Mouse (Mus musculus) c-Kit-negative CD71-positive TER-119-positive erythroid progenitor cells, embryonic 14.5 days (primary cell): ENCODE measurements around the gene Nhs.

Experiments
- DNase-seq: peaks from one replicate; pipeline ENCODE4 v3.0.0-alpha.2; 2013; ENCODE audit warnings: low read depth, low spot score

The Nhs gene

DNA sequence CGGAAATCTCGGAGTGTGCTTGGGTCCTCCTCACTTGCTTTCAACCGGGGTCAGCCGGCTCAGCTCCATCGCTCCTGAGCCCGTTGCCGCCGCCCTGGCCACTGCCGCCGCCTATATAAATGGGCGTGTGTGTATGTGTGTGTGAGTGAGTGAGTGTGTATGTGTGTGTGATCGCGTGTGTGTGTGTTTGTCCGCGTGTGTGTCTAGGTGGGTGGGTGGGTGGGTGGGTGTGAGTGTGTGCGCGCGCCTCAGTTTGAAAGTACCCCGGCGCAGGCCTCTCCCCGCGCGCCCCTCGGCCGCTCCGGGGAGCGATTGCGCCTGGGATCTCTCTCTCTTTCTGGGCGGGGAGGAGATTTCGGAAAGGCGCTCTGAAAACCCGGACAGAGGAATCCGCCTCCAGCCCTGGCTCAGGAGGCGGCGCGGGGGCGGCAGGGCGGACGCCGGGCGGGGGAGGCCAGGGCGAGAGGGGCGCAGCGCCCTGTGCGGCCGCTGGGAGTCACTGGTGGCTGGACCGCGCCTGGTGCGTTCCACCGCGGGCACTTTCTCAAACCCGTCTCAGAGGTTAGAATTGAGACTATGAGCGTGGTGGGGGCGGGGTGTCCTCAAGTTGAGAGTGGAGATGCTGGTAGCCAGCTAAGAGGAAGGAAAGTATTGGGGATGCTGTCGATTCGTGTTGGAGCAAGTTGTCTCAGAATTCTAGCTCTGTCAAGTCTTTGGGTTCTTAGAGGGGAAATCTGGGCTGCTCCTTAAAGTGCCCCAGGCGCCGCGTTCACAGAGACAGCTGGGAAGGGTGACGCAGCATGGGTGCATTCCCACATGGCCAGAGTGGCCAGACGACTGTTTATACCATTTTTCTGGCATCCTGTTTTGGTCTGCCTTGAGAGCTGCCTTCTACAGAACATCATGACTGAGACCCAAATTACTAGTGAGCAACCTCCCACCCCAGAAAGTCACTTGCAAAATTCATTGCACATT is at the start of gene Nhs:
Gene Nhs (minus strand): TSS at position 94 of the 975 bp plus-strand sequence.
- DNase-seq, result no peak

DNA sequence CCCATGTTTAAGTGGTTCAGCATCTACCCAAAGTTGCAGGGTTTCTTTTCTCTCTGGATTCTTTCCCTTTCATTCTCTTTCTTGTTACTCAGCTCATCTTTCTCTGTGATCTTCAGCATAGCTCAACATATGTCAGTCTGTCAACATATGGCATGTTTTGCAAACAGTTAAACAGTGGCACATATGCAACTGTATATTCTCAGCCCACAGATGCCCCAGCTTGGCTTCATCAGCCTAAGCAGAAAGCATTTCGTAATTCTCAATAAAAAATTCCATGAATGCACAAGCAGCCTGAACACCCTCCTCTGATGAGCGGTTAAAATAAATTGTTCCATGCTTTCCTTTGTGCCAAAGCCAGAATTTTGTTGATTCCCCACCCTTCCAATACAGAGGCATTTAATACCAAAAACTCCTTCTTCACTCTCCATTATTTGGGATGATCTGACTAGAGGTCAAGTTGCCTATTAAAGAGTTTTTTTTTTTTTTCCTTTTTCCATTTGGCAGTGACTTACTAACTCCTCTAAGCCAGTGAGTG is 46.9 kb upstream of the Nhs start:
- no peak for DNase-seq

DNA sequence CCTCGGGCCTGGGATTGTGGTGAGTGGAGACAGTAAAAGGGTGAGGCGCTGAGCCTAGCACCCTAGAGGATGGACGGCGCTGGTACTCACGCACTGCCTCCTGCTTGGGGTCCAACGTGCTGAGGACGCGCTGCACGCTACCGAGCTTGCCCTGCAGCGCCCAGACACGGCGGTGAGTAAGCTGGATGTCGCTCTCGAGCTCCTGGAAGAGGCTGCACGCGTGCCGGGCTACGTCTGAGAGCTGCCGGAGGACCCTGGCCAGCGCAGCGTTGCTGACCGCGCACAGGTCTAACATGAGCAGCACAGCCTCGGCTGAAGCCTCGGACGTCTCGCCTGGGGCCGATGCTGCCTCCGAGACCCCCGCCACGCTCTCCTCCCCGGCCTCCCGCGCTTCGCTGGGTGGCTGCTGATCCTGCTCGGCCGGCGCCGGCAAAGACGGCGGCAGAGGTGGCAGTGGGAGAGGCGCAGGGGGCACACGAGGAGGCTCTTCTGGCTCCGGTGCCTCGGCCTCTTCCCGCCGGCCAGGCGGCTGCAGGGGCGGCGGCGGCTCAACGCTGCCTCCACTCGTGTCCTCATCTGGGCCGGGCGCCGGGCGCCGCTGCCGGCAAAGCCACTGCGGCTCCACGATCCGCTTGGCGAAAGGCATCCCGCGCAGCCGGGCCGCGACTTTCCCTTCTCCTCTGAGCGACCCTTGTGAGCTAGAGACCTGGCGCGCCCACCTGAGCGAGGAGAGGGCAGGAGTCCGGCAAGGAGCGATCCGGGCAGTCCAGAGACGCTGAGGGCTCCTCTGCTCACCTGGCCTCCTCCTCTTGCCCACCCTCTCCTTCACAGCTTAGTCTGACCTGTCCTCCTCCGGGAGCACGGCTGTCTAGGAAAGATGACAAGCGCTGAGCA is 540 bp downstream of the Nhs start:
- DNase-seq, result no peak

DNA sequence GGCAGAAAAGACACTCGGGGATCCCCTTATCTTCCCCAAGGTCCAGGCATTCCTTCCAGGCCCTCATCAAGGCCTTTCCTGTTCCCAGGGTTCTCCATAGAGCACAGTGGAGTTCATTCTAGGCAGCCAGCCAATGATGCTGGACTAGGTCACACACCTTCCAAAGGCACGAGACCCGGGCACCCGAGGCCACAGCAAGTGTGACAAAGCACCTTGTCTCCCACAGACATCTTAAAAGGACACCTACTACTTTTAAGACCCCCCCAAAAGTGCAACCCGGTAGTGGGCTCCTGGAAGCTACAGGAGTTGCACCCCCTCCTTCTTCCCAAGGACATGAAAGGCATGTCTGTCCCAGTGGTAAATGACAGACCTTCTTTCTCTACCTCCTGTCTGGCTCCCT is 1.4 kb downstream of the Nhs start:
- no peak for DNase-seq

DNA sequence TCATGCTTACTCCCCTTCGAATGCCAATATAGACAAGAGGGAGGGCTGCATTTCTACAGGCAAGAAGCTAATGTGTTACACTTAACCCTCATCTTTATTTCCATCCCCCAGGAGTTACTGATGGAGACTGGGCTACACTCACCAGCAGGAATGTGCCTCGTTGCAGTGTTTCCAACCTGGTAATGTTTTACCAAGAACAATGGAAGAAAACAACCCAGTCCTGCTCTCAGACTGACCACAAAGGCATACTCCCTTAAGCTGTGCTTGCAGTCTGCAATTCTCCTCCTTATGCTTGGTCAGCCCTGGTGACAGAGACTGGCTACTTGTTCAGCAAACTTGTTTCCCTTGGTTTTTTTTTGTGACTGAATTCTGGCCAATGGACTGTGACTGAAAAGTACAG is 21.7 kb downstream of the Nhs start:
- DNase-seq, result no peak

DNA sequence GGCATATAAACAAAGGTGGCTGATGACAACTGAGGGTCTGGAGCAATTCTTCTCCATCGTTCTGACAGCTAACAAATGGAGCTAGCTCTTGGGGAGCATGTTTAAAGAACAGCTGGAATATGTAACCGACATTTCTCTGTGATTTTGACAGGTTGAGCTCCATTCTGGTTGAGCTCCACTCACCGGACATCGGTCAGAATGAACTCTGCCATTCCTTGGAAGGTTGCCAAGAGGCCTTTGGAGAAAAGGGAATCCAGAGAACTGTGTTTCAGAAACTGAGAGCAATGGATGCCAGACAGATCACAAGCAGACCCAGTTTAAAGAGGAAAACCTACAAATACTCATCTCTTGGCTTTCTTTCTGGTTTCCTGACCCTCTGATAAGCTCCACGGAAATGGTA is 46.3 kb downstream of the Nhs start:
- DNase-seq, result no peak

DNA sequence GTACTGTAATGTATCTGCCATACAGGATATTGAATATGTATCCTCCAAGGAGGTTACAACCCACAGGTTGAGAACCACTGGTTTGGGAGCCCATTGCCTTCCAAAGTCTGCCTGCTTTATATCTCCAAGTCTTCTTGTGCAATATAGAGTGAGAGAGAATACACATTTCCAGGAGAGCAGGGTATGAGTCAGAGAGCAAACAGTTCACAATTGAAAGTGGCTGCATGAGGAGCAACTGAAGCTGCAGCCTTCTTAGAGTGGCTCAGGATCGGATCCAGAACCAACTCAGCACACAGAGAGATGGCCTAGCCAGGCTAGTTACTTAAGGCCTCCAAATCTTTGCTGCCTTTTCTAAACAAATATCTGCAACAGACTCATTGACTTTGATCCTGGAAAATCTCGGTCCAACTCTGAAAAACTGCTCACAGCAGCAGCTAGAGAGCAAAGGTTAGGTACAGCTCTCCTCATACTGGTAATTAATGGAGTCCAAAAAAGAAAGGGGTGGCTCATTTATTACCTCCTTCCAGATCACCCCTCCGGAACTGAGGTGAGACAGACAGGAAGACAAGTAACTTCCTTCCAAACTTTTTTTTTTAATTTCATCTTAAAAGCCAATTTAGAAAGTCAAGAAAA is 56.6 kb downstream of the Nhs start:
- no peak for DNase-seq

DNA sequence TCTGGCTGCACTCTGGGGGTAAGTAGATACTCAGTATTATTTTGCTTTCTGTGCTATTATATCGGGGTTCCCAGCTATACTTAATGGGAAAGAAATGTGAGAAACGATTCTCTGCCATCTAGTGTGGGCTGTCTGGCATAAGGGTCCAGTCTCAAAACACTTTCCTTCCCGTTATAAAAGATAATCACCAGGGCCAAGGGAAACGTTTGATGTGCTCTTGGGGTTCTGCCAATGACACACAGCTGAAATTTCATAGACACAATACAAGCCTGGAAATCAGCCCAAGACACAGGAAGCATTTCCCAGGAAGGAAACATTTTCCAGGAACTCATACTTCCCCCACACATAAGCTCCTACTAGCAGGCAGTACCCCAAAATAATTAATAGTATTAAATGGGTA is 61.2 kb downstream of the Nhs start:
- no peak for DNase-seq

DNA sequence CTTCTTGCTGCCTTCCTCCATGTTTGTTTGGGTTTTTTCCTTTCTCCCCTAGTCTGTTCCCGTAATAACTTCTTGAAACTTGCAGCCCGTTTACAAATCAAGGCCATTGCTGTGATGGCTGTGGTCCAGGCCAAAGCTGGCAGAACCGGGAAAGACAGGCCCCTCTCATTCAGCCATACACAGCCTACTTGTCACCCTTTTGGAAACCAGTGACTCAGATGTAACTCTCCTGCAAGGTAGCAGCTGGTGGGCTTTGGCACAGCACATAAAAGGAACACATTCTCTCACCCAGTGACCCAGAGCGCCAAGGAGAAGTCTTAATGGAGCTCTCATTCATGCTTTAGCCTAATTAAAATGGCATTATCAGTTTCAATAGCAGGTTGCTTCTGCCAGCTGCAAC is 72.2 kb downstream of the Nhs start:
- no peak for DNase-seq

DNA sequence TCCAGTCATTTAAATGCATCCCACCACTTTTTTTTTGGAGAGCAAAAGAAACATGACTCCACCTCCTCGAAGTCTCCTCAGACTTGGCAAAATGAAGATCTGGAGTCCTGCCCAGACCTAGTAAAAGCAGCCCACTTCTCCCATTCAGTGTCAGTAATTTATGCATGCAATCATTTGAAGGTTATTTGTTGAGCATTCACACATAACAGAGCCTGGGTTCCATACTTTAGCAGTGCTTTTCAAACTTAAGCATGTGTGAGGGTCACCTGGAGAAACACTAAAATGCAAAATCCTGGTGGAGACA is 73.7 kb downstream of the Nhs start:
- DNase-seq, result no peak

DNA sequence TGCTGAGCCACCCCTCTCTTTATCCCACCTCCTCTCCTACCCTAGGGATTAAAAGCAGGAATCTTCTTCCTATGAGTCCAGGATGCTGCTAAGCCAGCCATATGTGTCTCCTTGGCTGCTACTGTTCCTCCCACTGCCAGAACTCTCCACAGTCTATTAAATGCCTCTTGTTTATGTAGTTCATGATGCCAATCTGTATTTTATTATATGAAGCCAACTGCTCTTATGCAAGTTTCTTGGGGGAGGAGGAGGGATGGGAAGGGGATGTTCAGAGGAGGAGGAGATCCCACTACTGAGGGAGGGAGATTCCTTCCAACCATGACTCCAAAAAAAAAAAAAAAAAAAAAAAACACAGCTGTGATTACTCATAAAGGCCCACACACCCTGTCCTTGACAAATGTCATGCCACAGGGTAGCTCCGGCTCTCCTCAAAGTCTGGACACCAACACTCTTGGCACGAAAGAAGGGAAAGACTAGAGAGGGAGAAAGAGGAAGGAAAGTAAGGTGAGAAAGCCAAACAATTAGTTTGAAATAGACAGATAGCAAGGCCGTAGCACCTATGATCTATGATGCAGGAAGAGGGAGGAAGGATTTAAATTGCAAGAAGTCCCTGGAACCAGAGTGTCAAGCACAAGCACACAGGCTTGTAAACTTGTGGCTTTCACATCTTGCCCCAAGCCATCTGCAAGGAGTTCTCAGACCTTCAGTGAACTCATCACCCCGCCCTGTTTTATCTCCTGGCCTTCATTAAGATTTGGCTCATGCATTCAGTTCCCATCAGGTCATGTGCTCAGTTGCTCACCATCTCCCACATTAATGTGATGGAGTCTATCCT is 74.3 kb downstream of the Nhs start:
- no peak for DNase-seq

DNA sequence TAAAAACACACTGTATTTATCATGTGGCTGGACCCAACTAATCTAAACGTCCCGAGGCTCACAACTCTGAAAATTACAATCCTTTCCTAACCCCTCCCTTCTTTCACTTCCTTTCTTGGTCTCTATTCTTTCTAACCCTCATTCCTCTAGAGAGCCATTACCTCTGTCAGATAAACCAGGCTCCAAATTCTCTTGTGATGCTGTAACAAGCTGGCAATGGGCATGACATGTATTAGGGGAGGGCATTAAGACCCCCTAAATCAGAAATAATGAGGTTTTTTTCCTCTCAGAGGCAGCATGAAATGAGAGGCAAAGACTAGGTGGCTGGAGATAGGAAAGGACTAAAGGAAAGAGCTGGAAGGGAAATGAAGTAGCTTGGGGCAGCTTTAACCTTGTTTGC is 96.4 kb downstream of the Nhs start:
- no peak for DNase-seq

DNA sequence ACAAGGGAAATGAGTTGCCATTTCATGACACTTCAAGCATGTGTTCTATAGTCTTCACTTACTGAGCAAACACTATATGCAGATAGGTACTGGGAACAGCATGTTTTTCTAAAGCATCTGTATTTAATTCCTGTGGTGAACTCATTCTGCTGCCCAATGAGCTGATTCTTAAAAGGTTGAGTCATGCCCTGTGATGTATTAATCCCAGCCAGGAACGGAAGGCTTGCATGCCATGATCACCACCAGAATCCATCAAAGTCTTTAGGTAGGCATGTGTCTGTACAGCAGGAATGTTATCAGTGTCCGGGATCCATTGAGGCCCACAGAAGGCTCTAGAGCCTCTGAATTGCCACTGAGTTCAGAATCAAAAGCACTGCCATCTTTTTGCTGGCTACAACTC is 103.9 kb downstream of the Nhs start:
- no peak for DNase-seq

DNA sequence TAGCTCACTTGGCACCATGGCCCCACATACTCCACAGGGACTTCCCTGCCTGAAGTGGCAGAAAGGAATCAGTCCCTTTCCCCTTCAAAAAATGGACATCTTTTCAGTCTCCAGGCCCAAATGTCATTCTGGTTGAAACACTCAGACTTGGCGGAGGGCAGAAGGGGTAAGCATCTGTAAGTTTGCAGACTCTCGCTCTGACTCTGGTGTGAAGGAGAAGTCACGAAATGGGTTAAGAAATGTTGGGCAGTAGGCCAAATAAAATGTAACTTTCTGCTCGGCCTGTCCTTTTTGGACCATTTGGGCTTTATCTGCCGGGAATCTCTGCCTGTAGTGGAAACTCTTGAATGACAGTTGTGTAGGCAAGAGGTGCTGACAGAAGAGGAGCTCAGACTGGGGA is 106.0 kb downstream of the Nhs start:
- no peak for DNase-seq

DNA sequence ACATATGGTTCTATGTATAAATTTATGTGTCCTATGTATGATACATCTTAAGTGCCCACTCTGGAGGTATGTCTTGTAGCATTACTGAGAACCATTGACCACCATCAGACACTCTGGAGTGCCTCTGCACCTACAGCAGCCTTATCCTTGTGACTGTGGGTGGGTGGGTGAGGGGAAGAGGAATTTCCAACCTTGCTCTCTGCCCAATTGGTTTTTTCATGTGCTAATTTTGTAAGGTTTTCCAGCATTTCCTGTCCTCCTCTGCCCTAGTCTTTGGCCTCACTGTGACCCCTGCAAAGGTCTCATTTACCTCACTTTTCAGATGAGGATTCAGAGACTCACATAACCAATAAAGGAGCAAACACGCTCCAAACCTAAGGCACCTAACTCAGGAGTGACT is 107.0 kb downstream of the Nhs start:
- no peak for DNase-seq

DNA sequence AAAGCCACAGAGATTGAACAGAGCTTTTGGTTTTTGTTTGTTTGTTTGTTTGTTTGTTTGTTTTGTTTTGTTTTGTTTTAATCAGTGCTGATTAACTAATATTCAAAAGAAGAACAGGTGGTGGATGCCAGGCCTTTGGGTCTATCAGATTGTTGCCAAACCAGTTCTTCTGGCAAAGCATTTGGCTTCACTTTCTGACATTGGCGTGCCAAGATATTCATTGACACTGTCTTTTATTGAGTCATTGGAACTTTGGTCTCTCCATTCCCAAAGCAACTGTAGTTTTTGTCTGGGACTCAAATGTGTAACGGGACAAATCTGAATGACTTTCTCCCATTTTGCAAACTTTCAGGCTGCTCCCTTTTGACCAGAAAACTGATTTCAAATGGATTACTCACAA is 109.9 kb downstream of the Nhs start:
- no peak for DNase-seq

DNA sequence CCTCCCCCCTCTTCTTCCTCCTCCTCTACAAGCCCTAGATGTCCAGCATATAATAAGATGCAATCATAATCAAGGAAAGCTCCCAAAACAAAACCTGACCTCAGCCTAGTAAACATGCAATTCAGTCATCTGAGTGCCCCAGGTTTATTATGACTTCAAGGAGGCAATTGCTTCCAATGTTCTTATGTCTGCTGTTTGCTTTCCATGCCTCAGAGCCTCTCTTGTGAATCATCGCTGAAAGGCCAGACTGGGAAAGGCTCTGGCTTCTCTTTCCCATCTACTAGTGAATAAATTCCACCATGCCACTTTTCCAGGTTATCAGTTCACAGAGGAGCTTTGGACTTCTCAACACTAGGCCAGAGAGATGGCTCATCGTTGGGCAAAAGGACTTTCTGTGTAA is 114.0 kb downstream of the Nhs start:
- no peak for DNase-seq

DNA sequence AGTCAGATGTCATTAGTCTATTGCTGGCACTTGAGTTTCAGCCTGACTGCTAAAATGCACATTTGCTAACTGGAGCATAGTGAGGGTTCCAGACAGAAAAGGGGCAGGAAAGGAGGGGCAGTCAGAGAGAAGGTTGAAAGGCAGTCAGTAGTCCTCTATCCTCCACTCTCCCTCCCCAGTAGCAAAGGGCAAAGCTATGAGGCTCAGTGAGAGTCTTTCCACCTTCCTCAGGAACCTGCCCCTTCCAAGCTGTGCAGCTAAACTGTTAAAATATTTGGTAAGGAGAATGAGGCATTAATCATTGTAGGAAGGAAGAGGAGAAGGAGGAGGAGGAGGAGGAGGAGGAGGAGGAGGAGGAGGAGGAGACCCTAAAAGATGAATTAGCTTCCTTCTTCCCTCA is 115.4 kb downstream of the Nhs start:
- DNase-seq, result no peak

DNA sequence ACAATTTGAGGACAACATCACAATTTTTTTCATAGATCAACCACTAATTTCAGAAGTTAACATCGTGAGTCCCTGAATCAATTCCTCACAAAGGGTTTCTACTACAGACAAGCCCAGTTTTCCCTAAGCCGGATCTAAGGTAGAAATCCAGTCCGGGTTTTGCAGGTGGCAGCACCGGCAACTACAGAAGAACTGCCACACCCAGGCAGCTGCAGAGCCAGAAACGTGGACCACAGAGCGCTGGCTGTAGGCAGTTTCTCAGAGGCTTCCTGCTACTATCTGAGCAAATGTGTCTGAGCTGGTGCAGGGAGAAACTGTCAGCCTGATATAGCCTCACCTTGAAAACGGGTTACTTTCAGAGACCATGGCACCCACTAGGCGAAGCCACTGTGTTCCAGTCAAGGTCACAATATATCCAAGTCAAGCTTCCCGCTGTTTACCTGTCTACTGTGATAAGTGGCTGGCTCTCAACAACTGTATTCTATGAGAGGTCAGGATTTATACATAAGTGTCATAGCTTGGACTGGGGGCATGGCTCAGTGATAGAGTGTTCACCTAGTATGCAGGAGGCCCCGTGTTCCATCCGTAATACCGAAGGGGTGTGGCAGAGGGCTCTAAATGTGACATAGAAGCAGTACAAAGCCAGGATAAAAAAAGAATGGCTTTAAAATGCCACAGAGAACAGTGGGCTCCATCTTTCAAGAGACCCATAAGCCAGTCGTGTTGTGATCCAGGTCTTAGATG is 134.1 kb downstream of the Nhs start:
- DNase-seq, result peak; percentile 5

DNA sequence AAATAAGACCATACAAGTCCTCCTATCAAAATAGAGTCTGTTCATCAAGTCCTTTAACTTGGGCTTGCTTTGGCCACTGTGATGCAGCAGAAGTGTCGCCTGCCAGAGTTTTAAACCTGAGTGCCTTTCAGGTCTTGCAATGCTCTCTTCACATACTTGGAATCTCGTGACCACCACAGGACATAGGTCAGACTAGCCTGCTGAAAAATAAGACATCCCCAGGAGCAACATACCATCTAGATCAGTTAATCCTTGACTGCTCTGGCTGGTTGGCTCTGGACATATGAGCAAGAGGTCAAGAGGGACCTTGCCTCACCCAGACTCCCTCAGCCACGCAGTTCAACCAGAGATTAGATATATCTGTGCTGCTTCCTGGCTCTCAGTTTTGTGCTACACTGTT is 137.8 kb downstream of the Nhs start:
- DNase-seq, result no peak
